10 mouse cellular contexts compared by ENCODE assay signal in genomic region chr7:16028102-16028927, GRCm38 (mm10). TPM values are rescaled to one million over a fixed set of nuclear protein-coding genes. Genes with fewer than 3 reads are reported as not detected.
DNase-seq lines count a peak whose midpoint lies in the region; ATAC-seq and TF ChIP-seq lines count a peak whose summit lies in the region.
"Had no signal": no experiment of that assay in that cellular context is flagged by ENCODE, and none has a peak within 500 bp of the region (broad histone marks: within the 10 kb centered on the region; RNA-seq: fewer than 3 reads in every experiment).

No protein-coding gene starts in this region.

- WGBS in heart, adult 2 months, result 30% methylated on average over 6 of the region's 6 CpGs
- WGBS in neural tube, embryonic 15.5 days, result 84% methylated on average over 6 of the region's 6 CpGs

- DNase-seq in heart, adult 2 months, result peak; percentile 49 to 59
- no peak for DNase-seq in heart, adult 8-10 months (ENCODE audit: low spot score)
- DNase-seq in neural tube, embryonic 10.5 days (ENCODE audit: extremely low spot score, low spot score), result no peak
- peak; percentile 48 to 57 for DNase-seq in heart, postnatal 10 days
- peak; percentile 52 to 58 for DNase-seq in right cerebral cortex, postnatal 10 days (ENCODE audit: low spot score in 2 of 2)
- DNase-seq in ovary, postnatal 10 days (ENCODE audit: low spot score), result no peak
- no peak for DNase-seq in urinary bladder, postnatal 25 days (ENCODE audit: low spot score)

- H3K9me3 ChIP-seq in neural tube, embryonic 15.5 days (replicated peaks), result no peaks in the 10 kb centered on the region
- H3K9me3 ChIP-seq: midbrain, embryonic 12.5 days had no signal

- H3K27ac ChIP-seq in heart, adult 2 months, result peak overlapping the region; percentile 57
- peak overlapping the region; percentile 42 for H3K27ac ChIP-seq in neural tube, embryonic 15.5 days (replicated peaks)
- H3K27ac ChIP-seq: midbrain, embryonic 12.5 days had no signal

- no peak overlapping the region for H3K4me2 ChIP-seq in neural tube, embryonic 15.5 days
- H3K4me2 ChIP-seq: midbrain, embryonic 12.5 days had no signal

- H3K27me3 ChIP-seq in heart, adult 2 months (ENCODE audit: control insufficient read depth, insufficient read depth, low read length), result no peaks in the 10 kb centered on the region
- H3K27me3 ChIP-seq in neural tube, embryonic 15.5 days (replicated peaks), result no peaks in the 10 kb centered on the region
- H3K27me3 ChIP-seq: midbrain, embryonic 12.5 days had no signal

- no peak for TF ChIP-seq POLR2A in heart, adult 2 months (IDR thresholded peaks at IDR 0.05; ENCODE audit: insufficient read depth, low read depth, low read length)

- H3K4me3 ChIP-seq in heart, adult 2 months, result no peak overlapping the region
- H3K4me3 ChIP-seq in neural tube, embryonic 15.5 days (replicated peaks), result no peak overlapping the region
- H3K4me3 ChIP-seq: midbrain, embryonic 12.5 days had no signal

- ATAC-seq in neural tube, embryonic 15.5 days (ENCODE audit: low FRiP score), result no peak

- intact Hi-C loops in heart, adult 2 months (cut with DNase I), result no loop called here
- intact Hi-C loops in heart, postnatal 10 days (cut with DNase I), result no loop called here

- peaks cover 6% of the 10 kb centered on the region for H3K79me2 ChIP-seq in heart, adult 2 months (replicated peaks; ENCODE audit: control insufficient read depth, insufficient read depth, low read length)

- peak; percentile 63 for TF ChIP-seq CTCF in heart, adult 2 months (IDR thresholded peaks at IDR 0.05)

- H3K9ac ChIP-seq in heart, adult 2 months (ENCODE audit: low read depth, low read length), result peak overlapping the region; percentile 1; the same call in 1 of the 2 replicates
- H3K9ac ChIP-seq in neural tube, embryonic 15.5 days (replicated peaks), result no peak overlapping the region
- H3K9ac ChIP-seq: midbrain, embryonic 12.5 days had no signal

- H3K4me1 ChIP-seq in heart, adult 2 months (ENCODE audit: control insufficient read depth, insufficient read depth, low read length), result peaks cover 19% of the 10 kb centered on the region
- H3K4me1 ChIP-seq in neural tube, embryonic 15.5 days, result peaks cover 15% of the 10 kb centered on the region

- 0 out of 2 replicates have a peak, but pooled peaks have one; percentile 66 for TF ChIP-seq EP300 in heart, adult 2 months (IDR thresholded peaks at IDR 0.05; ENCODE audit: insufficient read depth, low read depth, low read length)

- H3K36me3 ChIP-seq in heart, adult 2 months (ENCODE audit: control insufficient read depth, insufficient read depth, low read length), result peaks cover 6% of the 10 kb centered on the region
- H3K36me3 ChIP-seq in neural tube, embryonic 15.5 days, result no peaks in the 10 kb centered on the region

RNA-seq across cellular contexts. Expression of gene Bicra, which starts 19.4 kb away (rescaled TPM):
- 1 to 10 TPM; 5.8 to 7.5 TPM for total RNA-seq in heart, adult 2 months (2021)
- polyA plus RNA-seq in heart, adult 2 months (2012; rRNA removed), result 5.9 and 8.4 TPM in 2 replicates
- 1 to 10 TPM; 5.7 to 8.6 (median 7.7) TPM for total RNA-seq in heart, adult 8-10 months (2022)
- 6.6 and 7.3 TPM in 2 replicates for polyA plus RNA-seq in neural tube, embryonic 15.5 days (2015; fragmentation: Nextera tagmentation; extraction: Ambion mirVana)
- 1 to 10 TPM; 9.3 to 9.6 TPM for total RNA-seq in heart, postnatal 10 days (2021)

RNA-seq across cellular contexts. Expression of gene Zfp541, which starts 33.3 kb away (rescaled TPM):
- not detected for total RNA-seq in heart, adult 2 months (2021)
- 0.02 and 0.03 TPM in 2 replicates for polyA plus RNA-seq in heart, adult 2 months (2012; rRNA removed)
- total RNA-seq in heart, adult 8-10 months (2022), result not detected
- polyA plus RNA-seq in neural tube, embryonic 15.5 days (2015; fragmentation: Nextera tagmentation; extraction: Ambion mirVana), result 0.15 and 0.17 TPM in 2 replicates
- total RNA-seq in heart, postnatal 10 days (2021), result not detected
- total RNA-seq: MEL had no signal
- polyA plus RNA-seq: midbrain, embryonic 12.5 days had no signal

Comparison
In these comparisons a context has a peak if more than half of its experiments do, and no peak if none do; other contexts are left out.
1. DNase-seq: peak in heart, adult 2 months (2 of 2), heart, postnatal 10 days (2 of 2) and right cerebral cortex, postnatal 10 days (2 of 2); none in heart, adult 8-10 months (single experiment), neural tube, embryonic 10.5 days (single experiment), ovary, postnatal 10 days (single experiment) and urinary bladder, postnatal 25 days (single experiment).